Mouse (Mus musculus): ENCODE data around the gene Atp5e.

GRCm38 (mm10) chr2:174415001-174415730 lies 48.7 kb downstream of the Atp5e start:
- TF ChIP-seq CTCF (IDR thresholded peaks at IDR 0.05; ENCODE audit: insufficient read depth, low read depth, low read length) (no peak), POLR2A (IDR thresholded peaks at IDR 0.05; ENCODE audit: insufficient read depth, low read depth, low read length) (no peak)

Measured in olfactory bulb, adult 2 months (tissue).